Mouse (Mus musculus) lung, adult 2 months (tissue): Measurements from ENCODE around the gene Fam98c.

Source experiments
- CTCF ChIP-seq: fragments of 200-500 bp; IDR thresholded peaks from 2 replicates; pipeline ENCODE4 v1.5.1; 2011; ENCODE audit warnings: mild to moderate bottlenecking, low read length, control low read depth; ENCODE audit not compliant: insufficient read depth
- POLR2A ChIP-seq: fragments of 200-500 bp; IDR thresholded peaks from 2 replicates; pipeline ENCODE4 v1.6.1; 2011; ENCODE audit warnings: low read depth, mild to moderate bottlenecking, control low read depth, low read length, borderline replicate concordance; ENCODE audit errors: extremely low read depth

DNA sequence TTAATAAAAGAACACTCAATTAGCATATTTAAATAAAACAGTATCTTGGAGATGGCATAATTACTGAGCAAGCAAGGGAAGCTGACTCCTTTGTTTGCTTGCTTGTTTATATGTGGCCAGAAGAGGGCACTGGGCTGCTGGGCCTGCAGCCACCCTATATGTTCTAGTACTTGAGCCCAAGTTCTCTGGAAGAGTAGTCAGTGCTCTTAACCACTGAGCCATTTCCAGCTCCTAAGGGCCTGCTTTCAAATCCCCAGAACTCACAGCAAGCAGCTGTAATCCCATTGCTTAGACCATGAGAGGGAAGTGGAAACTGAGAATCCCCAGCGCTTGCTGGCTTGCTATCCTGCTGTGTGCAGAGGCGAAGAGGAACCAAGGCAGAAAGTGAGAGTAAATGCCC lies 27.3 kb downstream of the Fam98c start:
- peak; percentile 47 for TF ChIP-seq CTCF
- no peak for TF ChIP-seq POLR2A
